Mouse (Mus musculus) retina, postnatal 1 day (tissue): ENCODE measurements around the gene Gm28047.

Experiments
- DNase-seq: peaks from one replicate; pipeline ENCODE4 v3.0.0-alpha.2; 2012

The Gm28047 gene

GRCm38 (mm10) chr15:102546246-102546645 is 78.6 kb downstream of the Gm28047 start:
- DNase-seq: no peak

GRCm38 (mm10) chr15:102544801-102545200 is 80.1 kb downstream of the Gm28047 start:
- DNase-seq: no peak

- no peak for DNase-seq
These were observed 90.9 kb downstream of the Gm28047 start for GRCm38 (mm10) chr15:102533926-102534325.

GRCm38 (mm10) chr15:102532106-102532900 is 92.6 kb downstream of the Gm28047 start:
- no peak for DNase-seq

GRCm38 (mm10) chr15:102531586-102531985 is 93.3 kb downstream of the Gm28047 start:
- DNase-seq: no peak

- no peak for DNase-seq
These were observed 94.3 kb downstream of the Gm28047 start for GRCm38 (mm10) chr15:102530566-102530965.

- no peak for DNase-seq
These were observed 96.5 kb downstream of the Gm28047 start for GRCm38 (mm10) chr15:102528396-102528795.

GRCm38 (mm10) chr15:102527936-102528335 is 96.9 kb downstream of the Gm28047 start:
- DNase-seq: no peak

- no peak for DNase-seq
These were observed 98.5 kb downstream of the Gm28047 start for GRCm38 (mm10) chr15:102526111-102527002.

GRCm38 (mm10) chr15:102524892-102525485 is 99.9 kb downstream of the Gm28047 start, which contains the start of gene Npff:
Gene Npff, minus strand, starts transcription at chr15:102524942.
- peak; percentile 83 for DNase-seq

- no peak for DNase-seq
These were observed 103.4 kb downstream of the Gm28047 start for GRCm38 (mm10) chr15:102521480-102521879.

- no peak for DNase-seq
These were observed 104.5 kb downstream of the Gm28047 start for GRCm38 (mm10) chr15:102520416-102520815.

- no peak for DNase-seq
These were observed 105.4 kb downstream of the Gm28047 start for GRCm38 (mm10) chr15:102519211-102520141.

- DNase-seq: no peak
These were observed 106.0 kb downstream of the Gm28047 start for GRCm38 (mm10) chr15:102518859-102519201.

- peak; percentile 99 for DNase-seq
These were observed 106.7 kb downstream of the Gm28047 start, which contains the start of gene Tarbp2 for GRCm38 (mm10) chr15:102517976-102518858. Gene Tarbp2, plus strand, starts transcription at chr15:102518192.

GRCm38 (mm10) chr15:102517631-102517975 is 107.3 kb downstream of the Gm28047 start:
- no peak for DNase-seq

GRCm38 (mm10) chr15:102516728-102517404 is 108.0 kb downstream of the Gm28047 start, which contains the start of gene Map3k12:
Gene Map3k12, minus strand, starts transcription at chr15:102517064.
- peak; percentile 76 for DNase-seq

- peak; percentile 48 for DNase-seq
These were observed 108.6 kb downstream of the Gm28047 start for GRCm38 (mm10) chr15:102516293-102516692.

GRCm38 (mm10) chr15:102515791-102516190 is 109.1 kb downstream of the Gm28047 start:
- DNase-seq: no peak

- no peak for DNase-seq
These were observed 109.6 kb downstream of the Gm28047 start for GRCm38 (mm10) chr15:102515261-102515660.
